Mouse (Mus musculus): ENCODE data around the gene Cnbd2. TPM values are rescaled to one million over a fixed set of nuclear protein-coding genes. Genes with fewer than 3 reads are reported as not detected.

Gene Cnbd2
- total RNA-seq, 2 experiments from 2014 or later, result 3.6 to 24.5 TPM

DNA sequence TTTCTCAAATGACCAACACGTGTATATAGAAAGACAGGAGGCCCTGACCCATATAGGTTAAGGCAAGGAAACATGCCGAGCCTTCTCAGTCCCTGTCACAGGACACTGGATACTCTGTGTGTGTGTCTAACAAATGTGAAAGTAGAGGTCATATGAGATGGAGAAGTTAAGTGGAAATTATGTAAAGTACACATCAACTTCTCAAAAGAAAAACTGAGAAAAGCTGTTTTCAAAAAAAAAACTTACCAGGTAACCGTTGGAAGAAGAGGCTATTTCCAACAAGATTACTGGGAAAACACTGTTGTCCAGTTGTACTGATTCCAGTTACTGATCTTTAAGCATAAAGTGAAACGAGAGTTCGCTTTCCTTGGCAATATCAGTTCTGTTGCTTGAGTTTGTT is 1.2 kb upstream of the Cnbd2 start:
- ATAC-seq (ENCODE audit: poor library complexity, severe bottlenecking), result no peak

DNA sequence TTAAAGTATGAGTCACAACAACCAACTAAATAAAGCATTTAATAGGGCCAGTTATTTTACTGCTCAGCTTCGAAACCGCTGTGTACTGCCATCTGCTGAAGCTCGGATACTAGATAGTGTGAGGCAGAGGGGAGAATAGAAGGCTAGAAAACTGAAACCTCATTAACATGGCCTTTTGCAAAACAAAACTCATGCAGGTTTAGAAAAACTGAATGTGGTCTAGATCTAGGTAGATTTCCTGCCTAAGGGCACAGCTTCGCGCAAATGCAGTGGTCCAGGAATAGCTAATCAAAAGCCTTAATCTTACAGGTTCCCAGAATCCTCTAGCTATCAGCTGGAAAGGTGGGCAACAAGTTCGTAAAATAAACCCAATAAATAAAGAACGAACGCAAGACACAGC is 658 bp upstream of the Cnbd2 start:
- no peak for ATAC-seq (ENCODE audit: poor library complexity, severe bottlenecking)

DNA sequence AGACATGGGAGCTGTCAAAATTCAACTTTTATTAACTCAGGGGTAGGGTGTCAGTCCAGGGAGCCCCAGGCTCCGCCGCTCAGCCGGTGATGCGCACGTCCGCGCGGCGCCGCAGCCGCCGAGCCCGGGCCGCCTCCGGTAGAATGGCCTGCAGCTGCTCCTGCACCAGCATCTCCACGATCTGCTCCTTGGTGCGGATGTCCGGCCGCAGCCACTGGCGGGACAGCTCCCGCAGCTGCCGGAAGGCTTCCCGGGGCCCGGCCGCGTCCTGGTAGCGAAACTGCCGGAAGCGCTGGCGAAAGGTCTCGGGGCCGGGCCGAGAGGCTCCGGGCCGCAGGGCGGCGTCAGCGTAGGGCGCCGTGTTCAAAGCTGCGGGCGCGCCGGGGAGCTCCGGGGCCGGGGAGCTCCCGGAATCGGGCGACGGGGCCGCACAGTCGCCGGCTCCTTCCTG is 233 bp upstream of the Cnbd2 start:
- ATAC-seq (ENCODE audit: poor library complexity, severe bottlenecking), result peak; percentile 63

DNA sequence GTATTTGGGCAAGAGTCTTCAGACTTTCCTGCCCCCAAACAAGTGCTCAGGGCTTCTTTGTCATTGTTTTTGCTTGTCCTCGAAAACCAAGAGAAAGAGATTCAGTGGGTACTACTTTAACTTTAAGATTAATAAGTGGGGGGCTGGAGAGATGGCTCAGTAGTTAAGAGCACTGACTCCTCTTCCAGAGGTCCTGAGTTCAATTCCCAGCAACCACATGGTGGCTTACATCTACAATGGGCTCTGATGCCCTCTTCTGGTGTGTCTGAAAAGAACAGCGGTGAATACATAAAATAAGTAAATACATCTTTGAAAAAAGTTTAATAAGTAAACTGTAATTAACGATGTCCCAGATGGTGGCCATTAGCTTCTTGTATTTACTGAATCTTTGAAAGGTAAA is 1.1 kb downstream of the Cnbd2 start:
- ATAC-seq (ENCODE audit: poor library complexity, severe bottlenecking), result no peak

DNA sequence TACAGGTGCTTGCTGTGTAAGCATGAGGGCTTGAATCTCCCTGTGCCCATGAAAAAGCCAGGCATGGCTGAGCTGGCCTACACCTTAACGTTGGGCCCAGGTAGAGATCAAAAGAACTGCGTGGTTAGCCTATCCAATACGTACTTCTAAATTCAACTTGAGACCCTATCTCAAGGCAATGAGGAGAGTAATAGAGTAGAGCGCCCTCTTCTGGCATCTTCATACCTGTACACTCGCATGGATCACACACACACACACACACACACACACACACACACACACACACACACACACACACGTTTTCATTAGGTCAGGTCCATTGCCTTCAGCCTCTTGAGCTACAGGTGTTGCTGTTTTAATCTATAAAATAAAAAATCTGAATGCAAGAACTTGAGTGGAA is 2.7 kb downstream of the Cnbd2 start:
- no peak for ATAC-seq (ENCODE audit: poor library complexity, severe bottlenecking)

DNA sequence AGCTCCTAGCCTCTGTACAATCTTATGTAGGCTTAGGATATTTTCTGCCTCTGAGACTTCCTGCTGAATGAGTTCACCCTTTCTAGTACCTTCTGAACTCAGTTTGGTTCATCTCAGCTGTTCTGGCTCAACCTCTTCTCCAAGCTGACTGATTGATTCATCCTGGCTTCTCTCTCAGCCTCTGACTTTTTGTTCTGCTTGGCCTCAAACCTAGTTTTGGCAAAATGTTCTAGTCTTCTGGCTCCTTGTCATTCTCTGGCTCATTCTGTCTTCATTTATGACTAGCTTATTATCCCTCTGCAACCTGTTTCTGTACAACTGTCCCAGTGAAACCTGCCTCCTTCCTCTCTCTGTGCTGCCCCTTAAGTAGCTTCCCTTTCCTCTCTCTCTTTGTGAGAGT is 6.4 kb downstream of the Cnbd2 start:
- peak; percentile 45; the same call in 1 of the 2 replicates for ATAC-seq (ENCODE audit: poor library complexity, severe bottlenecking)

DNA sequence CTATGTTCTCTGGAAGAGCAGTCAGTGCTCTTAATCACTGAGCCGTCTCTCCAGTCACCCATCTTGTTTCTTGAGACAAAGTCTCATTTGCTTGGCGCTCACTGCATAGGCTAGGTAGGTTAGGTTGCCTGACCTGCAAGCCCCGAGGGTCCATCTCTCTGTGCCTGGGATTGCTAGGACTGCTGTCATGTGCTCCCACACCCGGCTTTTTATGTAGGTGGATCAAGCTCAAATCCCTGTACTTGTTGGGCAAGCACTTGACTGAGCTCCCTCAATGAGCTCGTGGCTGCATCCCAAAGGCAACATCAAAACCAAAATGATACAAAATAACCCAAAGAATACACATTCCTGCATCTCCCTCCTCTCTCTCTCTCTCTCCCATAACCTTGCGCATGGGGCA is 9.4 kb downstream of the Cnbd2 start:
- ATAC-seq (ENCODE audit: poor library complexity, severe bottlenecking), result no peak

DNA sequence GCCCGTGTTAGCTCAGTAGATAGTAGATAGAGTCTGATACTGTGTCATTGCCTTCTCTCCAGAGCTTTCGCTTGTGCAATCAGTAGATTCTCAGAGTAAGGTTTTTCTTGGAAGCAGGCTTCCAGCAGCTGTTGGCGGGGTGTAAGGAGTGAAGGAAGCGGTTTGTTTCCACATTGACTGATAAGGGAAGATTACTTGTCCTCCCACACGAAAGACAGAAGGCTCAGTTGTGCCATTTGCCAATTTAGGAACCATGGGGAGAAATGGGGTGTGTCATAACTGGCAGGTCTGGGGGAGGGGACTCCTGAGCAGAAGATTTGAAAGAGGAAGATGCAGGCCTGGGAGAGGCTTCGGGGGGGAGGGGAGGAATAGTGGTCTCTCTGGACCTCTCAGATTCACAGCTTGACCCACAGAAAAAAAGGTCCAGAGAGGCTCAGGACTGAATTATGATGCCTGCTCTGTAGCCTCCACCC is 12.1 kb downstream of the Cnbd2 start:
- ATAC-seq (ENCODE audit: poor library complexity, severe bottlenecking), result peak; percentile 94

DNA sequence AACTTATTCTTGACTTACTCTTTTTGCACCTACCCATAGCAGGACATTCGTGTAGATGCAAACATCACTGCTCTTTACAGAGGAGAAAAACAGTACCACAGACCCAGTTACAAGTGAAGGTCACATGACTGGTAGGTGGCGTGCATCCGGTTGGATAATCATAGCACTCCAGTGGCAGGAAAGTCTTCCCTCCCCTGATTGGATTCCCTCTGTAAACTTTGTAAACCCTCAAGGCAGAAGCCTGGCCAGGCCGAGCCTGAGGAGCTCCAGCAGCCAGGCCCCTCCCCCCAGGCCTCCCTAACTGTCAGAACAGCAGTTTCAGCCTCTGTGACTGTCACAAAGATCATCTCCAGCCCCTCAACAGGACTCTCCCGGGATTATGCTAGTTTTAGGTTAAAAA is 12.6 kb downstream of the Cnbd2 start:
- peak; percentile 57 for ATAC-seq (ENCODE audit: poor library complexity, severe bottlenecking)

DNA sequence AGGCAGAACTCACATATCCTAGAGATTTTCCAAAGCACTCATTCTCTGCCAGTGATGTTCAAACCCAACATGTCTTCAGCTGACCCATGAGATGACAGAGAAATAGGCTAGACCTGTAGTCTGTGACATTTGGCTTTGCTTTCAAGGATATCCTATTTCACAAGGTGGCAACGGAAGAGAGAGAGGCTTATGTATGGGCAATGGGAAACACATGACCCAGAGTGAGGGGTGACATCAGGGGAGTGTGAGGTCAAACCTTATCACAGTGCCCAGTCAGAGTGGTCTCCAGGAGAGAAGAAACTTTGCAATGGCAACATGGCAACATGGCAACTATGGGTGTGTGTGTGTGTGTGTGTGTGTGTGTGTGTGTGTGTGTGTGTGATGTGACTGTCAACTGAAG is 18.6 kb downstream of the Cnbd2 start:
- peak; percentile 54 for ATAC-seq (ENCODE audit: poor library complexity, severe bottlenecking)

DNA sequence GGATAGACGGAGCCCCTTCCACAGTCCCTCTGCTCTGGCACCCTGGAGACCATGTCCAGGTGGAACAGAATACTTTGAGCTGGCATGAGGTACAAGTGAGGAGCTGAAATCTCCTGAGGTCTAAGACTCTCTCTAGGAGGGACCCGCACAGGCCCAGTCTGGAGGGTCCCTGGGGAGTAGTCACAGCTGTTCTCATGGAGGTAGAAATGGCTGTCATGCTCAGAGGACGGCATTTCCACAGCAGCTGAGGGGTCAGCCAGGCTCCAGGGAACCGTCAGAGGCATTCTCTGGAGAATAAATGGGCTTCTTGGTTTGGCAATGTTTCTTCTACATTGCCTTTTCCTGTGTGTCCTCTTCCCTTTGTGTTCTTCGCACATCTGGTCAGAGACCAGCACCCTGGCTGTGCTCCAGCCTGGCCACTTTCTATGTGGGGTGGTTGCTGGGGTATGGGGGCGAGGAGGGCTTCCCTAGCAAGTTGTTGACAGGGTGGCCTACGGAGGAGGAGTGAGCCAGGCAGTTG is 19.4 kb downstream of the Cnbd2 start:
- ATAC-seq (ENCODE audit: poor library complexity, severe bottlenecking), result no peak

DNA sequence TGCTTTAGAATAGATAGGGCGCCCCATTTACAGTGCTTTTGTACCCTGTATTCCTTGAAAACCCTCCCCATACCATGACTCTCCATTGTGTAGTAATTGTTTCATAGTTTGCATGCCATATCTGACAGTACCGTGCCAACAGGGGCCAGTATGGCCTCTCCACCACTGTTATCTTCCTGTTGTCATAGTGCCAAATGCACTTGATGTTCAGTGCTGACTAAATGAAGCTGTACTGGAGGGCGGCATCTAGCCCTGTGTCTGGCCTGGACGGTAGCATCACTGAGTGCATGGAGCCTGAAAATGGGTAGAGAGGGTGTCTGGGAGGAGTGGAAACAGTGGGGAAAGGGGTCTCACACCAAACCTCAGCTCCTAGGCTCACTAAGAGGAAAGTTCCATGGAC is 28.0 kb downstream of the Cnbd2 start:
- no peak for ATAC-seq (ENCODE audit: poor library complexity, severe bottlenecking)

DNA sequence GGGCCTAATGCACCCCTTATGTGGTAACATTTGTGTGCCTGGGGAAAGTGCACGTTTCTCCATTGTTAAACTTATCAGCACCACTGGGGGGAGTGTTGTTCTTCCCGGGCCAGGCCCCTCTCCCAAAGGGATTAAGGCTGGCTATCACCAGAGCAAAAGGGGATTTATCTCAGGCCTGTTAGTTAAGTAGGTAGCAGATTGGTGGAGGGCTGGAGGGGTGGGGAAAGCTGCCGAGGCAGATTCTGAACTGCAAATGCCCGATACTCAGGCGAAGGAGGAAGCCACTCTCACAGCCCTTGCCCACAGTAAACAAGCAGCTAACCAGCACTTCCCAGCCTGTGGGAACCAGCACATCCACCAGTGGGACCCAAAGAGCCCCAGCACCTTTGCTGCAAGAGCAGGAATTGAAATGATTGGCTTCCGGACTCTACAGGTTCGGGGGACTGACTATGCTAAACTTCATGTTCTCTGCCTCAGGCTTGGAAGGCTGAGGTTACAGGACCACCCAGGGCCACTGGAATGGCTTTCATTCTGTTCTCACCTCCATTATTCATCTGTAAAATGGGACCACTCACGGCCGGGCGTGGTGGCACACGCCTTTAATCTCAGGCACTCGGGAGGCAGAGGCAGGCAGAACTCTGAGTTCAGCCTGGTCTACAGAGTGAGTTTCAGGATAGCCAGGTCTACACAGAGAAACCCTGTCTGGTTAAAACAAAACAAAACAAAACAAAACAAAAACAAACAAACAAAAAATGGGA is 32.9 kb downstream of the Cnbd2 start:
- peak; percentile 56 for ATAC-seq (ENCODE audit: poor library complexity, severe bottlenecking)

DNA sequence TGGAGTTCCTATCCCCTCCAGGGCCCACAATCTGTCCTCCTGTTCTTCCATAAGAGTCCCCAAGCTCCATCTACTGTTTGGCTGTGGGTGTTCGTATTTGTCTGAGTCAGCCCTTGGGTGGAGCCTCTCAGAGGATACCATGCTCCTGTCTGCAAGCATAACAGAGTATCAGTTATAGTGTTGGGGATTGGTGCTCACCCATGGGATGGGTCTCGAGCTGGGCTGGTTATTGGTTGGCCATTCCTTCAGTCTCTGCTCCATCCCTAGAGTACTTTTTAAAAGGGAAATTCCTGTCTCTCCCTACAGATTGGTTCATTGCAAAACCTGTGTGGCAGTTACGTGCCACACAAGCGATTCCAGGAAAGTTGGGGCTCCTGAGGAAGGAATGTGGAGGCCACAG is 36.7 kb downstream of the Cnbd2 start:
- ATAC-seq (ENCODE audit: poor library complexity, severe bottlenecking), result no peak

DNA sequence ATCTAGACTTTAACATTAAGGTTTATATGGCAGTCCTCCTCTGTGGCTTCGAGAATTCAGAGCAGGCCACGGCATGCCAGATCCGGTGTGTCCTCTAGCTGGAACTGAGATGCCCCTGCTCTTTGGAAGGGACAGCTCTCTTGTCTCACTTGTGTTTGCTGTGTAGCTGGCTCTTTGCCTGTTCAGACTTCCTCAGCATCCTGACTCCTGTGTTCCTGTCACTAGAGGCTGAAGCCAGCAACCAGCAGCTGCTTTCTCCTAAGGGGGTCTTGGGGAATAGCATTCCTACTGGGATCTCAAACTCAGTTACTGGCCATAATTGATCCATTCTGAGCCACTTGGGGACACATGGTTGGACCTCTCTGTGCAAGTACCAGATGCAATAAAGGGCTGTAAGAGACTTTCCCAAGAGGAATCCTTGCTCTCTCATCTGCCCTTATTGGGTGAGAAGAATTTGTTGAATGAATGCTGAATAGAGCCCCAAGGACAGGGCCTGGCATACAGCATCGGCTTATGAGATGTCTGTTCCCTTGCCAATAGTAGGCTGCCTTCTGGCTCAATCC is 37.3 kb downstream of the Cnbd2 start:
- ATAC-seq (ENCODE audit: poor library complexity, severe bottlenecking), result no peak

DNA sequence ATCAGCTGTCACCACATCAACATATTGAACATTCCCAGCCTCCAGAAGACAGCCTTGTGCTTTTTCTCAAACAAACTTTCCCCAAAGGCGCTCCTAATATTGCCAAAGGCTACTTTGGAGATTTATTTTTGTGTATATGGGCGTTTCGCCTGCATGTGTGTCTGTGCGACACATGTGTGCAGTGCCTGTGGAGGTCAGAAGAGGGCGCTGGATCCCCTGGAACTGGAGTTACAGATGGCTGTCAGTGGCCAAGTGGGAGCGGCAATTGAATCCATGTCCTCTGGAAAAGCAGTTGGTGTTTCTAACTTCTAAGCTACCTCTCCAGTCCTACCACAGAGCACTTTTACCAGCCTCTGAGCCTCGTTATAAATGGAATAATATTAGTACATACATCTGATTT is 39.1 kb downstream of the Cnbd2 start:
- ATAC-seq (ENCODE audit: poor library complexity, severe bottlenecking), result no peak

DNA sequence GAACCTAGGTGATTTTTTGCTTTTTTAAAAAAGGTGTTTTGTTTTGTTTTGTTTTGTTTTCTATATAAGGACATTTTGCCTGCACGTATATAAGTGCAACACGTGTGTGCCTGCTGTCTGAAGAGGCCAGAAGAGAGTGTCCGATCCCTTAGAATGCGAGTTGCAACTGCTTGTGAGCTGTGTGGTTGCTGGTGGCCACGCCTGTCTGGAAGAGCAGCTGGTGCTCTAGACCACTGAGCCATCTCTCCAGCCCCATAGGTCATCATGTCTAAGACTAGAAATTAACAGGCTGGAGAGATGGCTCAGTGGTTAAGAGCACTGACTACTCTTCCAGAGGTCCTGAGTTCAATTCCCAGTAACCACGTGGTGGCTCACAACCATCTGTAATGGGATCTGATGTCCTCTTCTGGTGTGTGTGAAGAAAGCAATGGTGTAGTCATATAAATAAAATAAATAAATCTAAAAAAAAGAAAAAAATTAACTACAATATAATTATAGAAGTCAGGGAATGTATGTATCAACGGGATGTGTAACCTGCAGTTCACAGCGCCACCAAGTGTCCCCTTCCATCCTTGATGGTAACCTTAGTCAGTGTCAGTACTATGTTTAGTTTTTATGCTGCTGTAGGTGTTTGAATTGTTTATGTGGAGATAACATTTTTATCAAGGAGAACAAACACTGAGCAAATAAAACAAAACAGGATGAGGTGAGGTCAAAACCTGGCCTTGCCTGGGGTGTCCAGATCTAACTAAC is 40.5 kb downstream of the Cnbd2 start:
- peak; percentile 43; the same call in 1 of the 2 replicates for ATAC-seq (ENCODE audit: poor library complexity, severe bottlenecking)

DNA sequence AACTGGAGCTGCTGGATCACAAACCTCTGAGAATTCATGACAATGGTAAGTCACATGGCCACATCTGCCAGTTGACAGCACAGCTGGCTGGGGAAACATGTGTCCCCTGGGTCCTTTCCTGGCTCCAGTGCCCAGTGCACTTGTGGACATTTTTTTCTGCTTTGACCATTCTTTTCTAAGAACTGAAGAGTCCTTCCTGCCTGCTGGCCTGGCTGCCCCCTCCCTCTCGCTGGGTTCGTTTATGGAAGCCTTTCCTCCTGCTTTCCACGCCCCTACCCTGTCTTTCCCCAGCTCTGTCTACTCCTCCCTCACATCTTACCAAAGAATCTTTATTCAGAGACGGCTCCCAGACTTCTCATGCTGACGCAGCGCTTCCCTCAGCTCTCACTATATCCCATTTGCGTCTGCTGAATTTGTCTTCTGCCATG is 41.2 kb downstream of the Cnbd2 start:
- ATAC-seq (ENCODE audit: poor library complexity, severe bottlenecking), result no peak

DNA sequence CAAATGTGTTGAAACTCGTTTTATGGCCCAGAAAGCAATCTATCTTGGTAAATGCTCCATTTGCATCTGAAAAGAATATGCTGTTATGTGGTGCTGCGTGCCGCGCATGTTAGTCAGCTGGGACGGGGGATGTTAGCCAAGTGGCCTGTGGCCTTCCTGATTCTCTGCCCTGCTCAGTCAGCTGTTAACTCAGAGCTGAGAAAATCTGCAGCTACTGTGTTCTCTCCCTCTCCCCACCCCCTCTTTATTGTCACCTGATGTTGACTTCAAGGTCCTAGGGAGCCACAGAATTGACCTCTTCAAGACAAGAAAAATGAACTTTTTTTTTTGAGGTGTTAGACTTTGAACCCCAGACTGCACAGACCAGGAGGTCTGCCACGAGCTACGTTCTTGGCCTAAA is 43.9 kb downstream of the Cnbd2 start:
- no peak for ATAC-seq (ENCODE audit: poor library complexity, severe bottlenecking)

DNA sequence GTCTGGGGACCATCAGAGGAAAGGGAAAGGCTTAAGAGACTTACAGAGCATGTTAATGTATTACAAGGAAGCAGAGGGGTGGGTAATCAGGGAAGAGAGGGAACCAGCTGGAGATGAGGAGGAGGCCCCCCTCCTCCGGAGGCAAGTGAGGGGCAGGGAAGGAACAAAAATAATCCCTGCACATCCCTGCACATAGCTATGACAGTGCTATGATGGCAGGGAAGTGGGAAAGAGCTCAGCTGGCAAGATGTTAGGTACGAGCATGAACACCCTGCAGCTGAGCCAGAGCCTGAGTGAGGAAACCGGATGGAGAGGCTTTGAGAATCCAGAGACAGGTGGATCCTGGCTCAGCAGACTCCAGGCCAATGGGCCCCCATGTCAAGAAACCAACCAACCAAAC is 56.4 kb downstream of the Cnbd2 start:
- no peak for ATAC-seq (ENCODE audit: poor library complexity, severe bottlenecking)

DNA sequence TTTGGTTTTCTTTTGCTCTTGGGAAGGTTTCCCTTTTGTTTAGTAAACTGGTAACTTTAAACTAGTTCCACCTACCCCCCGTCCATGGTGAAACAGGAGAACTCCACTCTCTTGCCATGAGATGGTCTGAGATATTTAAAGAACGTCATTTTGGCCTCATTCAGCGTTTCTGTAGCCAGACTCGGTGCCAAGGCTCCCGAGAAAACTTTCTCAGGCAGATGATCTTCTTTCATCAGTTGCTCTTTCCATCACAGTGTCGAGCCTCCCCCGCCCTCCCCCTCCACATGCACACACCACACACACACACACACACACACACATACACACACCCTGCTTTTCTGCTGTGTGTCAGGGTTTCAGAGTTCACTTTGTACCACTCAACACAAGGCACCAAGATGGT is 58.8 kb downstream of the Cnbd2 start:
- ATAC-seq (ENCODE audit: poor library complexity, severe bottlenecking), result no peak

DNA sequence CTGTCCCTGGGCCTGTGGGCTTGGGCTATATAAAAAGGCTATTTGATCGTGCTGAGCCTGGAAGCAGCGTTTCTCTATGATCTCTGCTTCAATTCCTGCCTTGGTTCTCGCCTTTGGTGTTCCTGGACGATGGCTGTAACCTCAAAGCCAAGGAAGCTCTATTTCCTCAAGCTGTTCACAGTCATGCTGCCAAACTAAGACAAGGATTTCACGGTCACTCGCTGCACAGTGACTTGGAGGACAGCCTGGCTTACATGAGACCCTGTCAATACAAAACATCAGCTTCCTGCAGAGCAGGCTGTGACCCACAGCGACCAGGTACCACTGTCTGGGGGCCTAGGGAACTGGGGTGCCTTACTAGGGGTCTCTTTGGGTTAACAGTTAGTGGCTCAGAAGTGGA is 64.9 kb downstream of the Cnbd2 start:
- no peak for ATAC-seq (ENCODE audit: poor library complexity, severe bottlenecking)
